Comparison of ENCODE assay signal across 10 mouse cellular contexts in genomic region chr19:61266246-61266615, GRCm38 (mm10). TPM values are rescaled to one million over a fixed set of nuclear protein-coding genes. Genes with fewer than 3 reads are reported as not detected.
A peak's percentile ranks its signal among the peaks of the same experiment; 100 is the strongest.
DNase-seq lines count a peak whose midpoint lies in the region; ATAC-seq lines count a peak whose summit lies in the region.
"Had no signal": no experiment of that assay in that cellular context is flagged by ENCODE, and none has a peak within 500 bp of the region (broad histone marks: within the 10 kb centered on the region; RNA-seq: fewer than 3 reads in every experiment).

No protein-coding gene starts in this region.

- H3K4me2 ChIP-seq in liver, embryonic 13.5 days: no peak overlapping the region
- H3K4me2 ChIP-seq: embryonic facial prominence, embryonic 12.5 days had no signal

- H3K9ac ChIP-seq in liver, embryonic 13.5 days: no peak overlapping the region
- H3K9ac ChIP-seq: embryonic facial prominence, embryonic 12.5 days; liver, embryonic 14.5 days had no signal

- no peaks in the 10 kb centered on the region for H3K36me3 ChIP-seq in liver, embryonic 13.5 days
- H3K36me3 ChIP-seq: embryonic facial prominence, embryonic 12.5 days had no signal

- DNase-seq in kidney, adult 18-20 months: peak; percentile 37
- no peak for DNase-seq in kidney, adult 11 months
- peak; percentile 72 for DNase-seq in MEL-GATA-1-ER (ENCODE audit: extremely low read depth, low read depth)
- DNase-seq in c-Kit-positive CD71-positive TER-119-positive erythroid progenitor cells, embryonic 14.5 days (ENCODE audit: low spot score): peak; percentile 31
- peak; percentile 74 for DNase-seq in induced T-regulatory cell, adult 2 months (ENCODE audit: low read depth)
- DNase-seq in liver, embryonic 13.5 days: peak; percentile 48
- DNase-seq in spleen, adult 18-20 months: peak; percentile 55 to 59

- under 1% methylated on average over 12 of the region's 12 CpGs for WGBS in liver, embryonic 13.5 days (ENCODE audit: insufficient replicate concordance)

- H3K27me3 ChIP-seq in liver, embryonic 13.5 days: no peaks in the 10 kb centered on the region
- H3K27me3 ChIP-seq: embryonic facial prominence, embryonic 12.5 days had no signal

- H3K4me3 ChIP-seq in liver, embryonic 13.5 days (replicated peaks): no peak overlapping the region
- H3K4me3 ChIP-seq: embryonic facial prominence, embryonic 12.5 days had no signal

- peaks cover 6% of the 10 kb centered on the region for H3K4me1 ChIP-seq in liver, embryonic 13.5 days (replicated peaks)
- H3K4me1 ChIP-seq: embryonic facial prominence, embryonic 12.5 days had no signal

- no peak overlapping the region for H3K27ac ChIP-seq in liver, embryonic 13.5 days
- H3K27ac ChIP-seq: embryonic facial prominence, embryonic 12.5 days; liver, embryonic 14.5 days had no signal

- no peak for ATAC-seq in liver, embryonic 13.5 days (ENCODE audit: low read depth)
- no peak for ATAC-seq in granulocyte monocyte progenitor cell, adult 5-6 weeks (replicated peaks; ENCODE audit: poor library complexity, severe bottlenecking)

- H3K9me3 ChIP-seq in liver, embryonic 13.5 days (replicated peaks): no peaks in the 10 kb centered on the region
- H3K9me3 ChIP-seq: embryonic facial prominence, embryonic 12.5 days had no signal

RNA-seq across cellular contexts. Expression of gene Gm21060, which starts 30.6 kb away (rescaled TPM):
- polyA plus RNA-seq in liver, embryonic 13.5 days (2015; fragmentation: Nextera tagmentation; extraction: Ambion mirVana): not detected in 2 replicates
- total RNA-seq in granulocyte monocyte progenitor cell, adult 5-6 weeks (2014; fragmentation: Nextera tagmentation): not detected in 2 replicates
- not detected in 2 replicates for total RNA-seq in granulocyte monocyte progenitor cell, adult 5-6 weeks (2017)
- polyA plus RNA-seq: embryonic facial prominence, embryonic 12.5 days; liver, embryonic 14.5 days had no signal

RNA-seq across cellular contexts. Expression of gene Csf2ra, which starts 38.0 kb away (rescaled TPM):
- polyA plus RNA-seq in liver, embryonic 13.5 days (2015; fragmentation: Nextera tagmentation; extraction: Ambion mirVana): 9.1 and 9.9 TPM in 2 replicates
- 132 and 140 TPM in 2 replicates for total RNA-seq in granulocyte monocyte progenitor cell, adult 5-6 weeks (2014; fragmentation: Nextera tagmentation)
- 36.1 and 42.1 TPM in 2 replicates for total RNA-seq in granulocyte monocyte progenitor cell, adult 5-6 weeks (2017)
